21 mouse cellular contexts compared by ENCODE assay signal in the genomic region with DNA sequence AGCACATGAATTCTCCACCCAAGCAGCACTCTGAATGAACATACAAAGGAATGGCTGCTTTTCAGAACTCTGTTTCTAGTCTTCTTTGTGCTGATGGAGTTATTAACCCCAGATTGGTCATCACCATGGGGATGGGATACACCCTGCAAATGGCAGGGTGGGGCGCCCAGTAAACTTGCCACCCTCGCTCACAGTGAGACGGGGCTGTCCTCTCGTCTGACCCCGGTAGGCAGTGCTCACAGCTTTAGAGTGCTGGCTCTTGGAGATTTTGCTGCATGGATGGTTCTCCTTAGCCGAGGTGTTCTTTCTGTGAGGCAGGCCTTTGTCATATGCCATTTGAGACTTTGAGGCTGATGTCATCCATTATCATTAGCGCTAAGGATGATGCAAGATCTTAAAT. TPM values are rescaled to one million over a fixed set of nuclear protein-coding genes. Genes with fewer than 3 reads are reported as not detected.
DNase-seq lines count a peak whose midpoint lies in the region; ATAC-seq and TF ChIP-seq lines count a peak whose summit lies in the region.
"Had no signal": no experiment of that assay in that cellular context is flagged by ENCODE, and none has a peak within 500 bp of the region (broad histone marks: within the 10 kb centered on the region; RNA-seq: fewer than 3 reads in every experiment).

No protein-coding gene starts in this region.

- H3K4me2 ChIP-seq in midbrain, embryonic 13.5 days (replicated peaks): no peak overlapping the region
- no peak overlapping the region for H3K4me2 ChIP-seq in midbrain, embryonic 15.5 days
- no peak overlapping the region for H3K4me2 ChIP-seq in forebrain, postnatal 0 days (ENCODE audit: low read depth)
- no peak overlapping the region for H3K4me2 ChIP-seq in liver, embryonic 12.5 days
- H3K4me2 ChIP-seq: heart, embryonic 11.5 days; lung, embryonic 15.5 days had no signal

- H3K9ac ChIP-seq in midbrain, embryonic 13.5 days (replicated peaks): no peak overlapping the region
- no peak overlapping the region for H3K9ac ChIP-seq in midbrain, embryonic 15.5 days
- H3K9ac ChIP-seq in forebrain, postnatal 0 days: no peak overlapping the region
- H3K9ac ChIP-seq in liver, embryonic 12.5 days: no peak overlapping the region
- H3K9ac ChIP-seq: lung, embryonic 15.5 days had no signal

- no peak for TF ChIP-seq CTCF in forebrain, postnatal 0 days (IDR thresholded peaks at IDR 0.05; ENCODE audit: low read depth)

- H3K27ac ChIP-seq in midbrain, embryonic 13.5 days: no peak overlapping the region
- H3K27ac ChIP-seq in midbrain, embryonic 15.5 days: no peak overlapping the region
- no peak overlapping the region for H3K27ac ChIP-seq in forebrain, postnatal 0 days (ENCODE audit: low read depth, low read length)
- no peak overlapping the region for H3K27ac ChIP-seq in liver, embryonic 12.5 days
- H3K27ac ChIP-seq: lung, embryonic 15.5 days had no signal

- H3K4me1 ChIP-seq in midbrain, embryonic 13.5 days (replicated peaks): peaks cover 11% of the 10 kb centered on the region
- no peaks in the 10 kb centered on the region for H3K4me1 ChIP-seq in midbrain, embryonic 15.5 days
- no peaks in the 10 kb centered on the region for H3K4me1 ChIP-seq in forebrain, postnatal 0 days (ENCODE audit: insufficient read depth)
- no peaks in the 10 kb centered on the region for H3K4me1 ChIP-seq in liver, embryonic 12.5 days
- H3K4me1 ChIP-seq: lung, embryonic 15.5 days had no signal

- no peaks in the 10 kb centered on the region for H3K36me3 ChIP-seq in midbrain, embryonic 13.5 days
- no peaks in the 10 kb centered on the region for H3K36me3 ChIP-seq in midbrain, embryonic 15.5 days (replicated peaks)
- H3K36me3 ChIP-seq in forebrain, postnatal 0 days (ENCODE audit: insufficient read depth): no peaks in the 10 kb centered on the region
- H3K36me3 ChIP-seq in liver, embryonic 12.5 days: no peaks in the 10 kb centered on the region
- H3K36me3 ChIP-seq: lung, embryonic 15.5 days had no signal

- 48% methylated on average over 7 of the region's 7 CpGs for WGBS in midbrain, embryonic 13.5 days
- WGBS in midbrain, embryonic 15.5 days: 51% methylated on average over 7 of the region's 7 CpGs
- 43% methylated on average over 7 of the region's 7 CpGs for WGBS in forebrain, postnatal 0 days
- 84% methylated on average over 7 of the region's 7 CpGs for WGBS in liver, embryonic 12.5 days (ENCODE audit: insufficient replicate concordance)

- H3K27me3 ChIP-seq in midbrain, embryonic 13.5 days: peaks cover 16% of the 10 kb centered on the region
- H3K27me3 ChIP-seq in midbrain, embryonic 15.5 days (replicated peaks): 0 out of 2 replicates have a peak, but pooled peaks cover 4% of the 10 kb centered on the region
- H3K27me3 ChIP-seq in forebrain, postnatal 0 days (ENCODE audit: insufficient read depth, low read length): no peaks in the 10 kb centered on the region
- H3K27me3 ChIP-seq in liver, embryonic 12.5 days (replicated peaks): no peaks in the 10 kb centered on the region
- H3K27me3 ChIP-seq: CH12.LX had no signal

- peak; percentile 72; the same call in 1 of the 2 replicates for ATAC-seq in midbrain, embryonic 13.5 days
- no peak for ATAC-seq in midbrain, embryonic 15.5 days (replicated peaks)
- peak; percentile 34; the same call in 1 of the 2 replicates for ATAC-seq in forebrain, postnatal 0 days
- ATAC-seq in liver, embryonic 12.5 days: no peak
- ATAC-seq: intestine, postnatal 0 days had no signal

- no peak overlapping the region for H3K4me3 ChIP-seq in midbrain, embryonic 13.5 days (replicated peaks)
- no peak overlapping the region for H3K4me3 ChIP-seq in midbrain, embryonic 15.5 days
- no peak overlapping the region for H3K4me3 ChIP-seq in forebrain, postnatal 0 days (ENCODE audit: low read depth, low read length)
- H3K4me3 ChIP-seq in liver, embryonic 12.5 days: no peak overlapping the region
- H3K4me3 ChIP-seq: lung, embryonic 15.5 days; myocyte had no signal

- DNase-seq in cerebellum, postnatal 10 days: peak; percentile 49 to 50
- no peak for DNase-seq in cerebellum, postnatal 25 days
- DNase-seq in forebrain, postnatal 0 days: no peak
- no peak for DNase-seq in adrenal gland, adult (ENCODE audit: inconsistent age in 2 of 2, low spot score in 1 of 2)
- DNase-seq in liver: no peak
- DNase-seq: cerebellum, adult 11 months; gastrocnemius, postnatal 25 days; heart, postnatal 36 days; kidney, postnatal 10 days; layer of hippocampus, adult 9-11 months; thymus, adult 2 months had no signal

- H3K9me3 ChIP-seq in midbrain, embryonic 13.5 days: no peaks in the 10 kb centered on the region
- H3K9me3 ChIP-seq in midbrain, embryonic 15.5 days: no peaks in the 10 kb centered on the region
- no peaks in the 10 kb centered on the region for H3K9me3 ChIP-seq in forebrain, postnatal 0 days (ENCODE audit: low read length)
- H3K9me3 ChIP-seq in liver, embryonic 12.5 days (replicated peaks): no peaks in the 10 kb centered on the region
- H3K9me3 ChIP-seq: lung, embryonic 15.5 days had no signal

RNA-seq across cellular contexts. Expression of a gene that starts 23.7 kb away (rescaled TPM):
- 33.5 and 35.6 TPM in 2 replicates for polyA plus RNA-seq in midbrain, embryonic 13.5 days (2015; fragmentation: Nextera tagmentation; extraction: Ambion mirVana)
- 23.8 and 25.1 TPM in 2 replicates for polyA plus RNA-seq in midbrain, embryonic 15.5 days (2015; fragmentation: Nextera tagmentation; extraction: Ambion mirVana)
- total RNA-seq in forebrain, postnatal 0 days (2014; rRNA removed): 24.5 and 30.5 TPM in 2 replicates
- polyA plus RNA-seq in forebrain, postnatal 0 days (2015; fragmentation: Nextera tagmentation; extraction: Ambion mirVana): 13.0 and 15.5 TPM in 2 replicates
- polyA plus RNA-seq in liver, embryonic 12.5 days (2016; fragmentation: Nextera tagmentation; extraction: Ambion mirVana): 24.7 TPM in 2 replicates

RNA-seq across cellular contexts. Expression of a gene that starts 24.0 kb away (rescaled TPM):
- polyA plus RNA-seq in midbrain, embryonic 13.5 days (2015; fragmentation: Nextera tagmentation; extraction: Ambion mirVana): 1.7 and 1.8 TPM in 2 replicates
- 3.5 and 3.7 TPM in 2 replicates for polyA plus RNA-seq in midbrain, embryonic 15.5 days (2015; fragmentation: Nextera tagmentation; extraction: Ambion mirVana)
- 2.5 and 7.4 TPM in 2 replicates for total RNA-seq in forebrain, postnatal 0 days (2014; rRNA removed)
- polyA plus RNA-seq in forebrain, postnatal 0 days (2015; fragmentation: Nextera tagmentation; extraction: Ambion mirVana): 2.3 and 3.9 TPM in 2 replicates
- not detected in 2 replicates for polyA plus RNA-seq in liver, embryonic 12.5 days (2016; fragmentation: Nextera tagmentation; extraction: Ambion mirVana)
- total RNA-seq: CH12.LX; gastrocnemius, postnatal 25 days; liver, adult 2 months had no signal
- polyA plus RNA-seq: liver, adult 2 months; small intestine, adult 2 months had no signal

RNA-seq across cellular contexts. Expression of a gene that starts 56.7 kb away (rescaled TPM):
- polyA plus RNA-seq in midbrain, embryonic 13.5 days (2015; fragmentation: Nextera tagmentation; extraction: Ambion mirVana): 119 and 126 TPM in 2 replicates
- polyA plus RNA-seq in midbrain, embryonic 15.5 days (2015; fragmentation: Nextera tagmentation; extraction: Ambion mirVana): 116 and 120 TPM in 2 replicates
- total RNA-seq in forebrain, postnatal 0 days (2014; rRNA removed): 124 and 145 TPM in 2 replicates
- 152 and 176 TPM in 2 replicates for polyA plus RNA-seq in forebrain, postnatal 0 days (2015; fragmentation: Nextera tagmentation; extraction: Ambion mirVana)
- 85.9 and 92.8 TPM in 2 replicates for polyA plus RNA-seq in liver, embryonic 12.5 days (2016; fragmentation: Nextera tagmentation; extraction: Ambion mirVana)

Comparison
In these comparisons a context has a peak if more than half of its experiments do, and no peak if none do; other contexts are left out.
1. DNase-seq: peak in cerebellum, postnatal 10 days (2 of 2); none in cerebellum, postnatal 25 days (0 of 2), forebrain, postnatal 0 days (single experiment), adrenal gland, adult (0 of 2) and liver (single experiment).
2. ATAC-seq: peak in midbrain, embryonic 13.5 days (single experiment) and forebrain, postnatal 0 days (single experiment); none in midbrain, embryonic 15.5 days (single experiment) and liver, embryonic 12.5 days (single experiment).